Mouse (Mus musculus): ENCODE data around the gene Pitpnm3.

DNA sequence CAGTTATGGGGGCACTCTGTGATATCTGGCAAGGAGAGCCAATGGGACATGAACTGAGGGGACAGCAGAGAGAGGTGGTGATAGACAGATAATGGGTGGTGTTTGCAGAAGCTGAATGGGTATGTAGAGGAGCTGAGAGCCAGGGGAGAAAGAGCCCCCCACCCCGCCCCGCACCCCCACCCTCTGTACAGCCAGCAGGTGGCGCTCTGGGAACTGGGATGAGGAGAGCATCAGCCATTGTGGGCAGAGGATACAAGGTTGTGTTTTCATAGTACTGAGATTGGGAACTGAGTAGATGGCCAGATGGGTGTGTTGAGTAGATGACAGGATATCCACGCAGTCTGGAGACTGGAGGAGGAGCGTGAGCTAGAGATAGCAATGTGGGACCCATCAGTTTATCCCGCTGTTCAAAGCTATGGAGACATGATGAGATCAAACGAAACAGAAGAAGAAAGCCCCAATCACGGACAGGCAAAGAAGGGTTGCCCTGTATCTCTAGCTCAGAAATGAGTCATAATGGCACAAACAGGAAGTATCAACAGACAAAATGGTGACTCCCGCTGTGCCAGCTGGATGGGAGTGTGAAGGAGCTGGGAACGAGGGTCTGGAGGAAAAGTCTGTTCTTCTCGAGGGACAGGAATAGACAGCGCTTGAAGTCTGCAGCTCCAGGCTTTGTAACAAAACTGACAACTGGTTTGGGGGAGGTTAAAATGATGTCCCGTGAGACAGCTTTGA is 118.9 kb downstream of the Pitpnm3 start:
- TF ChIP-seq CTCF (IDR thresholded peaks at IDR 0.05; ENCODE audit: borderline replicate concordance, insufficient read depth, low read length) (no peak), POLR2A (IDR thresholded peaks at IDR 0.05; ENCODE audit: low read depth, low read length) (no peak)
